Mouse (Mus musculus): ENCODE measurements at regions not wholly inside any gene's neighbourhood (a gene's known extent, or its start where the extent isn't known, plus 50 kb on each side); places are given as distances from the start of the nearest gene placed in this dataset.

DNA sequence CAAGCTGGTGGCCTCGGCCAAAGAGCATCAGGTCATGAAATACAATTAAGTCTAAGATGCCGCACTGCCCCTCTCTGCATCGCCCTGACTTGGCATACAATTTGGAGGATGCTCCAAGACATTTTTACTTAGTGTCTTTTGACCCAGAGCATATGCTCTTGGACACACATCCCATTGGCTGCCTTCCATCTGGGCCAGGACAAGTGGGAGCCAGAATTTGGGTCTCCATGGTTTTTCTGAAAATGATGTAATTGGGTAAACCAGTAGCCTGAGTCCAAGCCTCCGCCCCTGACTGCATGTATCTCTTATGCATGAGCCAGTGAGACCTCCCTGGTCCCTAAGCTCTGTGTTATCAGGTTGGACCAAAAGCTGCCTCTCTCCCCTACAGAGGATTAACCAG lies 117.1 kb upstream of the Rpl38 start:
- DNase-seq (ENCODE audit: low read depth) = no peak

DNA sequence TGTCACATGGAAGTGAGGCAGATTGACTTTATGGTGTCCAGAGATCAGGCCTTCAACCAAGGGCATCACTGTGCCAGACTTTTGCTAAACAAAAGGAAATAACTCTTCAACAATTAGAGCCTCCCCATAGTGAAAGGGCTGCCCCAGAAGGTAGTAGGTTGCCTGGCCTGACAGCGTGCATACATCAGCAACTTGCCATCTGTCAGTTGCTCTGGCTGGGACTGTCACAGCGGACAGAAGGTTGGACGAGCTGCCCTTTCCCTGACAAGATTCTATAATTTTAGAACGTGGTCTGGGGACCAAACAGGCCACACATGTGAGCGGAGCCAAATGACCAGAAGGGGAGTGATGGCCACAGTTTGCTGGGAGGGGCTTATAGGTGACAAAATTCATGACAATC lies 119.7 kb upstream of the Rpl38 start:
- DNase-seq (ENCODE audit: low read depth) = no peak

DNA sequence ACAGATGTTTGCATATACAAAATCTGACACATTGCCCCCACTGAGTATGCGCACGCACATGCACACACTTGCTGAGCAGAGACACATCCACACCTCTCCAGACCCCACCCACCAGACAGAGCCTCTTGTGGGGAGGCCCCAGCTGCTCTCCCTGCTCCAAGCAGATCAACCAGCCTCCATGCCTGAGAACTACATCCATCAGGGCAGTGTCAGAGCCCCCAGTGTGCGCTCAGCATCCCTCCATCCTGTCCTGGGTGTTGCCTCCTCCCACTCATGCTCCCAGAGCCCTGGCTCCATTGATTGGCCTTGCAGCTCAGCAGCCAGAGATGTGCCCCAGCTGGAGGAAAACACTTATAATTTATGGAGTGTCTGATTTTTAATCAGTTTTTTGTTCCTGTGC lies 124.1 kb upstream of the Rpl38 start:
- no peak for DNase-seq (ENCODE audit: low read depth)

DNA sequence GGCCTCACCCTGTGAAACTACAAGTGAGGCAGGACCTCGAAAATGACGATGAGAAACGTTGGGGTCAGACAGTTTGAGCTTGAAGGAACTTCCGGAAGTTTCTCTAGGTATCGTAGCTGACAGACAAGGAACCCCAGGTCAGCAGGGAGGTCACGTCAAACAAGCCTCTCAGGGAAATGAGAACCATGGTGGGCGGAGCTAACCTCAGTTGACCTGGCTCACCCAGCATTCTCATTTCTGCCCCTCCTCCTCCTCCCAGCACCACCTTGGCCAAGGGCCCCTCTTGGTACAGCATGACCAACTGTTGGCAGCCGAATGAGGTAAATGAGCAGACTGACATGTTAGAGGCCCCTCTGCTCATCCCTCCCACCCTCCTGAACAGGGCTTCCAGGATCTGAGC lies 126.2 kb upstream of the Rpl38 start:
- DNase-seq (ENCODE audit: low read depth) = no peak

DNA sequence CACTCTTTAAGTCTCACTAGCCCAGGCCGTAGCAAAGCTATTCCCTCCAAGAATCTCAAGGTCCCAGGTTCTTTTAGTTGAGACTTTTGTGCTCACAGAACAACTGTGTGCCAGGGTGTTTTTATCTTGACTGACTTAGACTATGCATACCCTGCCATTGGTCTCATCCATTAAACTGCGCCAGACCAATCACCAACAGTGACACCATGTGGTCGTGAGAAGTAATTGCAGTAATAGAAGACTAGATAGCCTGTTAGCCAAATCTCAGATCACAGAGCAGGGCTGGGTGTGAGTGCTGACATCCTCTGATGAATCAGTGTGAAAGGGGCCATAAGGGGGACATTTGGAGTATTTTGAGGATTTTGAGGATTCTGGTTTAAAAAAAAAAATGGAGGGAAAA lies 127.8 kb upstream of the Rpl38 start:
- DNase-seq (ENCODE audit: low read depth) = no peak

DNA sequence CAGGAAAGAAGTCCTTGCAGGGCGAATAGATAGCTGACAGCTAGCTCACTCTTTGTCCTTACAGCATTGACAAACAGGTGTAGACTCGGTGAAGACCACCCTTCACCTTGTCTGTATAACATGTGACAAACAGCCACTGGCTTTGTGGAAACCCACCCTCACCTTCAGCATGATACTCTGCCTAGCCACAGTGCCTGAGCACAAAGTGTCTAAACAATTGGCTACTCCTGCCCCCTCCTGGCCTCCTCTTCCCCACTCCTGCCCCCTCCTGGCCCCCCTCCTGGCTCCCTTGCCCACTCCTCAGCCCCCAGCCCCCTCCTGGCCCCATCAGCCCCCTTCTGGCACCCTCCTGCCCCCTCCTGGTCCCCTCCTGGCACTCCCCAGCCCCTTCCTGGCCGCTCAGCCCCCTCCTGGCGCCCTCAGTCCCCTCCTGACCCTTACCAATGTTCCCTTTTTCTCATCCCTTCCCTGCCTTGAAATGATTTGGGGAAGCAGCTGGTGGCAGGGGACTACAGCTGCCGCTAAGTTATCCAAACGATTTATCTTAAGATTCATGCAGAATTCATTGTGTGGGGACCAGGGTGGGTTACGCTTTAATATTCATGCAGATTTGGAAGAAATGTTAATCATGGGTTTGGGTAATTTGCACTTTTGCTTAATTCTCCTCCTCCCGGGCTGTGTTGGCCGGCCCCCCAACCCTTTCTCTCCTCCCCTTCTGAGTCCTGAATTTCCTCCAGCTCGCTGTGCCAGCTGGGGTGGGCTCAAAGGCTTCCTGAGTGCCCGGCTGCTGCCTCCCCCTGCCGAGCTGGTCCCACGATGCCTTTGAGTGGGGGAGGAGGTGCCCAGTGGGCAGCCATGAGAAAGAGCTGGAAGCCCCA lies 131.5 kb upstream of the Rpl38 start:
- DNase-seq (ENCODE audit: low read depth) = no peak

DNA sequence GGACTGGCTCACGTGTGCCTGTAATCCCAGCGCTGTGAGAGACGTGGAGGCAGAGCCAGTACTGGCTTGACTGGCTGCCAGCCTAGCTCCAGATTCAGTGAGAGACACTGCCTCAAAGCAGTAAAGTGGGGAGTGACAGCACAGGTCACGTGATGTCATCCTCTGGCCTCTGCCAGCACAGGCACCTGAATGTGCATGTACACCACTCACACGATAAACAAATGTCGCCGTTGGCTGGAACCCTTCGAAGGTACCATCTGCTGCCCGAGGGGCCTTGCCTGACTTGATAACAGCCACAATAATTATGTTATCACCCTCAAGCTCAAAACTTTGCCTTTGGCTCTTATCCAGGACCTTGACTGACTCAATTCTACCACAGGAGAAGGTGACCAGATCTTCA lies 132.4 kb upstream of the Rpl38 start:
- DNase-seq (ENCODE audit: low read depth) = no peak

DNA sequence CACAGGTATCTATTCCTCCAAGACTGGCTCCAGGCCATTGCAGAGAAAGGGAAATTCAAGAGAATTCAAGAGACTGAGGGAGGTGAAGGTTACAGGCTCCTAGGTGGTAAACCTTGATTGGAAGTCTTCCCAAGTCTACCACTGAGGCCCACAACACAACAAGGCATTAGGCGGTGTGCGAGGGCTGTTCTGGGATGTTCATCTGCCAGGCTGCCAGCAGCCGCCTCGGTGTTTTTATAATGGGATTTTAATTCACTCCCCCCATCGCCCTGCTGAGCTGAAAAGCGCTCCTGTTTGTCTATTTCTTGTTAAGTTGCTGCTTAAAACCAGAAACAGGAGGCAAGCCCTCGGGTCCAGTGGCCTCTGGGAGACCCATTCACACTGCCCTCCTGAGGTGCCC lies 133.9 kb upstream of the Rpl38 start:
- no peak for DNase-seq (ENCODE audit: low read depth)

DNA sequence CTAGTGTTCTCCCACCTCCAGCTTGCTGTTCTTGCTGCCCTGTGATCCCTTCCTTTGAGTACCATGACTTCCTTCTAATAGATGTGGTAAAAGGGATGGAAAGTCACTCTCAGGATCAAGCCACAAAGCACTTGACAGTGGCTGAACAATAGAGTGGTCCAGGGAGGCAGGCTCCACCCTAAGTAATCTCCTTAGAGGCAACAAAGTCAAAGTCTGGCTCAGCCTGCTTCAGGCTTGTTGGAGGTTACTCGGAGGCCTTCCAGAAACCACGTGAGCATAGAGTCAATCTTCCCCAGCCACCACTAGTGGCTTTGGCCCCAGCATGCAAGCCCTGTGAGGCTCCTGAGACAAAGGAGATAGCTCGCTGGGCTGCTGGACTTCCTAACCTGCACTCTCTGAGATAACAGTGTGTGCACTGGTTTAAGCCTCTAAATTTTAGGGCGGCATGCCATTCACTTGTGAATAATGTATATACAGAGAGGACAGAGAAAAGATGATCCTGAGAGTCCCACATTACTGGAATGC lies 137.0 kb upstream of the Rpl38 start:
- no peak for DNase-seq (ENCODE audit: low read depth)

DNA sequence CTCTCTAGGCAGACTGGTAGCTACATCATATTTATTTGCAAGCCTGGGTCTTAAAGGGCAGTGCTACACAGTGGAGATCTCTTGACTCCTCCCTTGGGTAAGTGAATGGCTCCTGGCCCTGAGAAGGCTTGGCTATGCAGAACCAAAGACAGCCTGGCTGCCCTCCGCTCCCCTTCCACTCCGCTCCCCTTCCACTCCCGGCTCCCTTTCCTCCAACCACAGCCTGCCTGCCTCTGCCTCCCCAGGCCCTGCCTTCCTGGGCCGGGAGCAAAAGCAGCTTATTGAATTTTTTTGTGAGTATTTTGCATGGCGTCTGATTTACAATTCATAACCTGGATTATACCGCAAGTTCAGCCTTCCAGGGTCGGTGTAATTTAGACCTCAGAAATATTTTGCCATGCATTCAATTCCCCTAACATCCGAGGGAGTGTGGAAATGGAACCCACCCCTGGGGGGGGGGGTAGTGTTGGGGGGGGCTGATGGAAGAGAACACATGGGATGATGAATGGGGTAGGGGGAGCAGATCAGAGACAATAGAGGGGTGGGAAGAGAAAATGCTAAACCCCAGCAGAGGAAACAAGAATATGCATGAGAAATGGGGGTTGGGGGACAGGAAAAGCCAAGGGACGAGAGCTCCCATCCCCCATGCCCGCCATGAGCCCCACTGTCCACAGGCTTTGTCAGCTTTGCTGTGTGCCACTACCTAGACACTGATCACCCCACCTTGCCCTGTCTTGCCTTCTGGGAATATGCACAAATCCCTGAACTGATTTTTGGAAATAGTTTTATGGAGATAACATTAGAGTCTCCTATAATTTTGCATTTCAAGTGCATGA lies 139.2 kb upstream of the Rpl38 start:
- DNase-seq (ENCODE audit: low read depth) = no peak

DNA sequence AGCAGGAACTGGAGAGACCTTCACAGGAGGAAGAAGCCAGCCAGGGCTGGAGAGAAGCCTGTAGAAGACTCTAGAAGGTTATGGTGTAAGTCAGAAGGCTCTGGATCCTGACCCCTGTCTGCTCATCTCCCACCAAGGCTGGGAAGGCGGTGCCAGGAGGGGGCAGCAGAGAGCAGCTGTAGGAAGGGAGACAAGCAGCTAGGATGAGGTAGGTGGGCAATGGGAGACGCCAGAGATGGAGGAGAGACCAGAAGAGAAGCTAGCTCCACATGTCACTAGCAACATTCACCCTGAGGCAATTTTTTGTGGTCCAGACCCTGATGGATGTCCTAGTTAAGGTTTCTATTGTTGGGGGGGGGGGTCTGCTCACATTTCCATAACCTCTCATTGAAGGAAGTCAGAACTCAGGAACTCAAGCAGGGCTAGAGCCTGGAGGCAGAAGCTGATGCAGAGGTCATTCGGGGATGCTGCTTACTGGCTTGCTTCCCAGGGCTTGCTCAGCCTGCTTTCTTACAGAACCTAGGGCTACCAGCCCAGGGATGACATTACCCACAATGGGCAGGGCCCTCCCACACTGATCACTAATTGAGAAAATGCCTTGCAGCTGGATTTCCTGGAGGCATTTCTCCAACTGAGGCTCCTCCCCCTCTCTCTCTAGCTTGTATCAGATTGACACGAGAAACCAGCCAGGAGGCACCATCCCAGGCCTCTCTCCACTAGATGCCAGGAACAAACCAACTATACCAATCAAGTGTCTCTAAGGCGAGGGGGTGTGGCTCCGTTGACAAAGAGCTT lies 144.7 kb upstream of the Rpl38 start:
- DNase-seq (ENCODE audit: low read depth) = peak; percentile 19

DNA sequence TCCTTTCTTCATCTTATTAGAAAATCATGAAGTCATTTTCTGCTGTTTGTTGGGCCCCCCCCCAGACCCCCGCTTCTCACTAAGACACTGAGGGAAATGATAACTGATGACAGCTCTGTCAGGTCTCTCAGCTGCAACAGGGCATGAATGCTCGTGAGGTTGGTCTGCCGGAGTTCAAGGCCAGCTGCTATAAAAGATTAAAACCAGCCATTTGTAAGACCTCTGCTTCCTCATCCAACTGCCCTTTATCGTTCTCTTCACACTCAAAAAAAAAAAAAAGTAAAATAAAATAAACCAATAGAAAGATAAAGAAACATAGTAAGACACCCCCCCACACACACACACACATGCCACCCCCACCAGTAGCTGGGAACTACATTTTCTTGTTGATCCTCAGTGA lies 153.0 kb upstream of the Rpl38 start:
- no peak for DNase-seq (ENCODE audit: low read depth)

DNA sequence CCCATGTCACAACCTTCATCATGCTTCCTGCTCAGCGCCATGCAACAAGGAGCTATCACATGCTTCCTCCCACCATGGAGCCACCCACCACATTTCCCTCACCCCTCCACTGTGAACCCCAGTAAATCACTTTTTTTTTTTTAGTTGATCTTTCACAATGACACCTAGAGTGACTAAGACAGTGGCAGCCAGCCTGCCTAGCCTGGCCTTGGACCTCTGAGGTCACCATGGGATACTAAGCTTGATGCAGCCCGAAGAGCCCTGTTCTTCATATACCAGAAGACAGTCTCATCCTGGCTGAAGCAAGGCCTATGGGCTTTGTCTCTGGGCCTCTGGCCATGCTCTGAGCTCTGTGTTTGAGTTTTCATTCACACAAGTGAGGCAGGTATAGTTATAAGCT lies 154.2 kb upstream of the Rpl38 start:
- DNase-seq (ENCODE audit: low read depth) = no peak

DNA sequence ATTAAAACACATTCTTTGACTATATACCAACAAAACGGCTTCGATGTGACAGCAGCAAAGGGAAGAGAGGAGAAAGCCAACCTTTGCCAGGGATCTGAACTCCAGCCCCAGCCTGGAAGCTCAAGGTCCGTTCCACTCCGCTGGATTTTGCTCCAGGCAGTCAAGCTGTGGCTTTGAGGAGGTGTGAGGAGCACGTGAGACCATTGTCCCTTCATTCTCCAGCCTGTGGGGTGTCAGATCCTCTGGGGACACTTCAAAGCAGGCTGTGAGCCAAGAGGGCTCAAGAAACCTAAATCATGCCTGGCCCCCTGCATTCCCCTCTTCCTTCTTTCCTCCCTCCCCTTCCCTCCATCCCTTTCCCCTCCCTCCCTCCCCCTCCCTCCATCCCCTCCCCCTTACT lies 154.9 kb upstream of the Rpl38 start:
- no peak for DNase-seq (ENCODE audit: low read depth)

DNA sequence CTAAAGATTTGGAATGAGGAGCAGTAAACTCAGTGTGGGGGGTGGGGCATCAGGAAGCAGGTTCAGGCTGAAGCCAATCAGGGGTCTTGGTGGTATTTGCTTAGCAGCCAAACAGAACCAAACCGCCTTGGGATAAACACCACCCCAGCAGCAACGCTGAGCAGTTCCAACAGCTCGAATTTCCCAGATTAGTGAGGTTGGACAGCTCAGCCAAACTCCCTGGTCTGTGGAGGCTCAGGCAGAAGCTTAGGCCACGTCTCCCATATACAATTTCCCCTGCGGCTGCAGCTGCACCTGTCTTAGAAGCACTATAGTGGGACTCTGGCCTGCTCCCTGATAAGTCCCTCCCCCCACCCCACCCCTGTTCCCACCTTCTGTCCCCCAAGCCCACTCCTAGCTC lies 156.3 kb upstream of the Rpl38 start:
- DNase-seq (ENCODE audit: low read depth) = no peak

DNA sequence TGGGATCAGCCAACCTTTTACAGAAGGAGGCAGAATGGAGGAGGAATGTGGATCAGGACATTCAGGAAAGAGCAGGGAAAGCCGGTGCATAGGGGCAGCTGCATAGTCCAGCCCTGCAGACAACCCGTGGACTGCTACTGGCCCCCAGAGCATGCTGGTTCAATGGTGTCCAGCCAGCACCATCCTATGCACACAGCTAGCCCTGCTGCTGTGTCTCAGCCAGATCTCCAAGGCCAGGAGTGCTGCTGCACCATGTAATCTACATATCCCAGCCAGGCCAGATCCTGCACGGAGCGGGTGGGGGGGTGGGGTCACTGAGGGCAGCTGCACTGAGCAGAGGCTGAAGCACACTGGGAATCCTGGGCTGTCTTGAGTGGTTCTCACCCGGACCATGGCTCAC lies 165.8 kb upstream of the Rpl38 start:
- DNase-seq (ENCODE audit: low read depth) = no peak

DNA sequence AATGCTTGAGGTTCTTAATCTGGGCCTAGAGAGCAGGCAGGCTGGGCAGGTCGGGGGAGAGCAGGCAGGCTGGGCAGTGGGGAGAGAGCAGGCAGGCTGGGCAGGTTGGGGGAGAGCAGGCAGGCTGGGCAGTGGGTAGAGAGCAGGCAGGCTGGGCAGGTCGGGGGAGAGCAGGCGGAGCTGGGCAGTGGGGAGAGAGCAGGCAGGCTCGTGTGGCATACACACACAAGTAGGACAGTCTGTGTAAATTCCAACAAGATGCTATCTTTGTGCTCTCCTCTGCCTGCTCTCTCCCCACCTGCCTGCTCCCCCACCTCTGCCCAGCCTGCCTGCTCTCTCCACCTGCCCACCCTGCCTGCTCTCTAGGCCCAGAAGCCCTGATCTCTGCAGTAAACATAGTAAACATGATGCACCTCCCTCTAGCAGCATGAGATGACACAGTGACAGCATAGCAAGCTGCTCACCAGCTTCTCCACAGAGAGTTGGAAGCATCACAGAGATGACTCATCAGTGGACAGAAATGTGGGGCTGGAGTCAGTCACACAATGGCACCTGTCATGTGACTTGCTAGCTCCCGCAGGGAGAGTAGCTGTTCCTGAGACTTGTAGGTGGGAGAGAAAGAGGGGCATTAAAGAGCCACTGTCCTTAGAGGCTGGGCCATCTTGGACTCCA lies 166.3 kb upstream of the Rpl38 start:
- DNase-seq (ENCODE audit: low read depth) = no peak

DNA sequence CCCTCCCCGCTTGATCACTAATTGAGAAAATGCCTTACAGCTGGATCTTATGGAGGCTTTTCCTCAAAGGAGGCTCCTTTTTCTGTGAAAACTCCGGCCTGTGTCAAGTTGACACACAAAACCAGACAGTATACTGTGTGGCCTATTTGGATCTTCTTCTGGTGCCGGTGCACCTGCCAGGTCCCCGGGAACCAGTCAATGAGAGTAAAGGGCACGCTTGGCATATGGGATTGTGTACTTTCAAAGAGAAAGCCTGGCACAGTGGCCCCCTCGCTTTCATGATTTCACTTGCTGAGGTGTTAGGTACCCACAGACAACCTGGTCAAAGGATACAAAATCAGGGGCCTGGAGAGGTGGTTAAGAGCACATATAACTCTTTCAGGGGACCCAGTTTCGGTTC lies 167.9 kb upstream of the Rpl38 start:
- DNase-seq (ENCODE audit: low read depth) = no peak

DNA sequence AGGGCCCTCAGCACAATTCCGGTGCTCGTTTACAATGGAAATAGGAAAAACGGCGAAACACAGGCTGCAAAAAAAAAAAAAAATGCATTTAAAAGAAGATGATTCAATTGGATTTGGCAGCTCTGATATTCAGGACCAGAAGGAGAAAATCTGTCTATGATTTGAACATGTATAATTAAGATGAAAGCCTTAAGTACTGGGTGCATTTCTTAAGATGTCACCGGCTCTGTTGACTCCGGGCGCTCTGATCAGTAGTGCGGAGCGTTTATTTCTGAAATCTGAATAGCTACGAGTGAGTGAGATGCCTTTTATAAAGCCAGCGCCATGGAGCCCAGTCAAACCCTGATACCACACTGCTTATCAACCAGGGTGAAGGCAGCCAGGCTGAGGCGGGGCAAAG lies 168.7 kb upstream of the Rpl38 start:
- no peak for DNase-seq (ENCODE audit: low read depth)

DNA sequence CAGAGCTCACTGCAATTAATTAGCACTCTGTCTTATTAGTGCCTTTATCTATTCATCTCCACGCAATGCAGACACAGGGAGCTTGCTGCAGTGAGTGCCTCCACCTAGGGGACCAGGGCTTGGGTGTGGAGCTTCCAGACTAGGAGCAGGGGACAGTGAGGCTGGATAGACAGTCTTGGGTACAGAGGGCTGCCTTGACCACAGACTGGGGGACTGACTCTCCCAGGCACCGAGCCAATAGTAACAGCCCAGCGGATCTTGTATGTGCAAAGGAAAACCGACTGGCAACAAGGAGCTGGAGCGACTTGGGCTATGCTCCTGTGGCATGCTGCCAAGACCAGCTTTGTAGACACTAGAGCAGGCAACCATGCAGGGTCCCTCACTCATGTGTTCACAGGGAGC lies 172.8 kb upstream of the Rpl38 start:
- no peak for DNase-seq (ENCODE audit: low read depth)

DNA sequence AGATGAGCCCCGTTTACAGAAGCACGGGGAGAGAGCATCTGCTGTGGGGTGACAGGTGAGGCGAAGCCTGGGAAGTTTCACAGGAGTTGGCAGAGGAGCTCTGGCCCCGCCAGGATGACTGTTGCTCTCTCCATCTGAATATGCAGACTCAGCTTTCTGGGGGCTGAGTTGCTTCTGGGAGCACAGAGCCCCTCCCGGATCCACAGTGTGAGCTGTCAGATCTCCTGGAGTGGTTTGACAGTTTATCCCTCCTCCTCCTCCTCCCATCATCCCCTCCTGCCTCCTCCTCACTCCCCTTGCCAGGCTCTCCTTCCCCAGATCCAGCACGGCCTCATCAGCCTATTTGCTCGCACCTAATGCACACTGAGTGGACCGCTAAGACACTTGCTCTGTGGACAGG lies 181.9 kb upstream of the Rpl38 start:
- DNase-seq (ENCODE audit: low read depth) = no peak

DNA sequence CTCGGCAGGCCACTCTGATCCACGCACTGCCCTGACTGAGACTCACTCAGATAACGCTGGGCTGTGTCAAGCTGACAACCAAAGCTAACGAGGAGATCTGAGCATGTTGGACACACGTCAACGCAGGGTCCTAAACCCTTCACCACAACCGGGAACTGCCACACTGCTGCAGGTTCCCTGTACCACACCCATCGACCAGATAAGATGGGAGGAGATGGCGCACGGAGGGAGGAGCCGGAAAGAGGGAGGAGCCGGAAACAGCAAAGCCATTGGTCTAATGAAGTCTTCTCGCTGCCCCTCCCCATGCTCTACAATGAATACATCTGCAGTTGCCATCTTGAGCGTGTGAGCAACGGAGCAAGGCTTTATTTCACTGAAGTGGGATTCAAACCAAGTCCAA lies 182.9 kb upstream of the Rpl38 start:
- peak; percentile 57 for DNase-seq (ENCODE audit: low read depth)
